Mouse (Mus musculus) forebrain, embryonic 14.5 days (tissue): ENCODE measurements at regions not wholly inside any gene's neighbourhood (a gene's known extent, or its start where the extent isn't known, plus 50 kb on each side); places are given as distances from the start of the nearest gene placed in this dataset.

Source experiments
- ATAC-seq: fragments of 200-750 bp; cut with Nextera tagmentation; 2 replicates; pipeline ENCODE4 v1.8.0; 2017; ENCODE audit warnings: mild to moderate bottlenecking, moderate library complexity
- DNase-seq: peaks from one replicate; pipeline ENCODE4 v3.0.0-alpha.2; 2015; ENCODE audit warnings: low spot score
- H3K27ac ChIP-seq: fragments of 300-500 bp; sonication (generic); 2 replicates; pipeline ENCODE4 v1.5.1; 2014; ENCODE audit warnings: low read depth, mild to moderate bottlenecking, control low read depth, low read length, moderate library complexity
- H3K27me3 ChIP-seq: fragments of 300-500 bp; sonication (generic); replicated peaks from 2 replicates; pipeline ENCODE4 v1.6.1; 2014; ENCODE audit warnings: low read length, control low read depth, mixed read lengths; ENCODE audit not compliant: control insufficient read depth, insufficient read depth
- H3K36me3 ChIP-seq: fragments of 300-500 bp; sonication (generic); 2 replicates; pipeline ENCODE4 v1.6.1; 2014; ENCODE audit warnings: low read length, control low read depth; ENCODE audit not compliant: control insufficient read depth, insufficient read depth
- H3K4me1 ChIP-seq: fragments of 300-500 bp; sonication (generic); 2 replicates; pipeline ENCODE4 v1.6.1; 2014; ENCODE audit warnings: antibody characterized with exemption, low read length, control low read depth; ENCODE audit not compliant: control insufficient read depth, insufficient read depth
- H3K4me2 ChIP-seq: fragments of 300-500 bp; sonication (generic); 2 replicates; pipeline ENCODE4 v1.6.1; 2014; ENCODE audit warnings: mild to moderate bottlenecking, control low read depth, low read length
- H3K4me3 ChIP-seq: fragments of 300-500 bp; sonication (generic); 2 replicates; pipeline ENCODE4 v1.5.1; 2014; ENCODE audit warnings: low read depth, low read length, control low read depth
- H3K9ac ChIP-seq: fragments of 300-500 bp; sonication (generic); 2 replicates; pipeline ENCODE4 v1.6.1; 2014; ENCODE audit warnings: mild to moderate bottlenecking, low read length, control low read depth, moderate library complexity
- H3K9me3 ChIP-seq: fragments of 300-500 bp; sonication (generic); replicated peaks from 2 replicates; pipeline ENCODE4 v1.6.1; 2016; ENCODE audit warnings: low read length, control low read depth, mixed read lengths; ENCODE audit not compliant: control insufficient read depth
- WGBS: fragments of 180-500 bp; shearing (Covaris S2); extraction: QIAGEN DNeasy Blood & Tissue Kit; methylation state at CpG from one replicate; pipeline ENCODE4 v1.1.7; 2014; 5-methylcytosine and 5-hydroxymethylcytosine counted together

DNA sequence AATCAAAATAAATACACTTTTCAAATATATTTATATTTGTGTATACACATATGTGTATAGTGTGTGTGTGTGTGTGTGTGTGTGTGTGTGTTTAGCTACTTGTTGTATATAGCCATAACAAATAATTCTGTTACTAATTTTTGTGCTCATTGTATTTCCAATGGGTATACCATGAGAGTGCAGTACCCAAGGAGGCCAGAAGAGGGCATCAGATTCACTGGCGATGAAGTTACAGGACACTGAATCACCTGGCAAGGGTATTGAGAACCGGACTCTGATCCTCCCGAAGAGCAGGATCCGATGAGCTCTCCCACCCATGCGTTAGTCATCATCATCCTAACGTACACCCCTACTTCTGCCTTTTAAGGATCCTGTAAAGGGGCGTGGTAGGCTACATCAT lies 249.3 kb upstream of the Rpl38 start:
- 82% methylated on average over 7 of the region's 7 CpGs for WGBS
- no peak overlapping the region for H3K4me2 ChIP-seq
- H3K27ac ChIP-seq = no peak overlapping the region
- ATAC-seq (no peak), DNase-seq (no peak)
- no peaks in the 10 kb centered on the region for H3K4me1 ChIP-seq
- no peaks in the 10 kb centered on the region for H3K36me3 ChIP-seq
- H3K4me3 ChIP-seq = no peak overlapping the region
- no peaks in the 10 kb centered on the region for H3K27me3 ChIP-seq
- no peak overlapping the region for H3K9ac ChIP-seq
- no peaks in the 10 kb centered on the region for H3K9me3 ChIP-seq

DNA sequence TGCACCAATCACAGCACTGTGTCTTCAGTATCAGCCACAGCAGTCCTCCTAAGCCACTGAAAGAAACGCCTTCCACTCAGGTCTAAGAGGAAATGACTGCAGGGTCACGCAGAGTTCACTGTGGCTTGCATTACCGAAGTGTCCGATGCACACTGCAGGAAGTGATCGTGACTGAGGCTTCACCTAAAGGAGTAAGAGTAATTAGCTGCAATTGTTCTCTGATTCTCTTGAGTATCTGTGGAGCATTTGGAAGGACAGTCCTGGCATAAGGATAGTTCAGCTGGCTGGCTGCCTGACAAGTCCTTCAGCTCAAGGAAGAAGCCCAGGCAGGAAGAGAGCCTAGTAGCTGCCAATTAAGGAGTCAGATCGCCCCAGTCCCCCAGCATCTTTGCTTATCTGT lies 252.2 kb upstream of the Rpl38 start:
- ATAC-seq (no peak), DNase-seq (no peak)
- no peaks in the 10 kb centered on the region for H3K27me3 ChIP-seq
- H3K27ac ChIP-seq = no peak overlapping the region
- H3K36me3 ChIP-seq = no peaks in the 10 kb centered on the region
- no peaks in the 10 kb centered on the region for H3K9me3 ChIP-seq
- H3K4me1 ChIP-seq = no peaks in the 10 kb centered on the region
- no peak overlapping the region for H3K4me2 ChIP-seq
- no peak overlapping the region for H3K9ac ChIP-seq
- 72% methylated on average over 6 of the region's 6 CpGs for WGBS
- no peak overlapping the region for H3K4me3 ChIP-seq

DNA sequence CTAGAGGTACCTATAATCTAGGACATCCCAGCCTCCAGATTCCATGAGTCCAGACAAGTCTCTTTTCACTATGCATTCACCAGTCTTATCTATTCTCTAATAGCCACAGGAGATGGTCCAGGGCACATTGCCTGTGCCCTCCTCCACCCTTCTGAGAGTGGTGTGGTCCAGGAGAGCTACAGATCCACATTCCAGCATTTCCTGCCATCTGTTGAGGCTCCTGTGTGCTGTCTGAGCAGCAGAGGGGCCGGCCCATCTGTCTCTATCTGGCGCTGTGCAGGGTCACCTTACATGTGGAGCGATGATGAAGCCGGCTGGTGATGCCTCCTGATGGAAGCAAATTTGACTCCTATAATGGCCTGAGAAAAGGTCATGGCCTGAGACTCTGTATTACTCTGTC lies 263.9 kb upstream of the Rpl38 start:
- Histone ChIP-seq H3K27ac (no peak overlapping the region), H3K9me3 (no peaks in the 10 kb centered on the region), H3K4me2 (no peak overlapping the region), H3K36me3 (no peaks in the 10 kb centered on the region), H3K27me3 (no peaks in the 10 kb centered on the region), H3K4me3 (no peak overlapping the region), H3K4me1 (peaks cover 7% of the 10 kb centered on the region), H3K9ac (no peak overlapping the region)
- 79% methylated on average over 4 of the region's 4 CpGs for WGBS
- DNase-seq (no peak), ATAC-seq (no peak)

DNA sequence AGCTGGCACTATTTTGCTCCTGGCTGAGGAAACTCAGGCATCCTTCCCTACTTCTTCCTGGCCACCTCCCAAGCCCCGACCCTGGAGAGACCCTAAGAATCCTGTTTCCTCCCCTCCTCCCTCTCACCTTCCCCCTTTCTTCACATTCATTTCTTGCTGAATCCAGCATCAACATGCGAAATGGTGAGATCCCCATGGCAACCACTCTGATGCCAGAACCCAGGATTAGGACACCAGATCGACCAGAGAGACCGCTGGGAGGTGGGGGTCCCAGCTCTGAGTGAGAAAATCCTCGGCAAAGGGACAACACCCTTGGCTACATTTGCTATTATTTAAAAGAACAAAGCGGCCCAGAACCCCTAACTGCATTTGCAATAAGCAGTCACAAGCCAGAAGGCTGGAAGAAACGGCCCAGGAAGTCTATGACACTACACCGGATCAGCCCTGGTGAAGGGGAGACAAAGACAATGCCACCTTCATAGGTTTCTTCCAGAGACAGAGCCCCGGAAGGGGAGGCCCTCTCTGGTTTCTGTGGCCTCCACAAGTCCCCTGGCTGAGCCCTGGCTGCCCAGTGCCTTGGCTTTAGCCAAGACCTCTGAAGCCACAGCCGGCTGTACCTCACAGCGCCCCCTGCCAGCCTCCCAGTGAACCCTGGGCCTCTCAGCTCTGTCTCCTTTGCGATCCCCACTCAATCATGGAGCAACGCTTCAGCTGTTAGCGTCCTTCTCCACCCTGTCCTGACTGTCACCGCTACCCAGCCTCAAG lies 265.6 kb upstream of the Rpl38 start:
- peak; percentile 76 for DNase-seq
- H3K27ac ChIP-seq = peak overlapping the region; percentile 30; the same call in 1 of the 2 replicates
- no peak overlapping the region for H3K4me3 ChIP-seq
- no peaks in the 10 kb centered on the region for H3K9me3 ChIP-seq
- ATAC-seq = peak; percentile 72
- H3K36me3 ChIP-seq = no peaks in the 10 kb centered on the region
- 19% methylated on average over 15 of the region's 15 CpGs for WGBS
- peaks cover 7% of the 10 kb centered on the region for H3K4me1 ChIP-seq
- no peak overlapping the region for H3K4me2 ChIP-seq
- no peaks in the 10 kb centered on the region for H3K27me3 ChIP-seq
- H3K9ac ChIP-seq = no peak overlapping the region

DNA sequence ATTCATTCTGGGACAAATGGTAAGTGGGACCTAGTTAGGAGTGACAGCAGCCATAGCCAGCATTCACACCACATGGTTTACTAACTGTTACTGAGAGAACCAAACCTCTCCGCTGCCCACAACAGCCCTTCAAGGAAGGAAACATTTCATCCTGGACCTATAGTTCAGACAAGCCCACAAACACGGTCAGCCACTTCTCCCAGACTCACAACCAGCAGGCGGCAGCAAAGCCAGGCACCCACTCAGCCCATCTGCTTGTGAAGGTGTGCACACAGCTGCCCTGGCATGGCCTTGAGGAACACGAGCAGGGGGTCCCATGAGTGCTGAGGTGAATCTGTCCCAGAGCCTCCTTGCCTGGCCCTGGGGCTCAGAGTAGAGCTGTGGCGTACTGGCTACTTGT lies 267.6 kb upstream of the Rpl38 start:
- Histone ChIP-seq H3K27me3 (no peaks in the 10 kb centered on the region), H3K4me2 (no peak overlapping the region), H3K27ac (no peak overlapping the region), H3K4me3 (no peak overlapping the region), H3K4me1 (peaks cover 7% of the 10 kb centered on the region), H3K9me3 (no peaks in the 10 kb centered on the region), H3K9ac (no peak overlapping the region), H3K36me3 (no peaks in the 10 kb centered on the region)
- ATAC-seq (no peak), DNase-seq (no peak)
- WGBS = 80% methylated on average over 5 of the region's 5 CpGs

DNA sequence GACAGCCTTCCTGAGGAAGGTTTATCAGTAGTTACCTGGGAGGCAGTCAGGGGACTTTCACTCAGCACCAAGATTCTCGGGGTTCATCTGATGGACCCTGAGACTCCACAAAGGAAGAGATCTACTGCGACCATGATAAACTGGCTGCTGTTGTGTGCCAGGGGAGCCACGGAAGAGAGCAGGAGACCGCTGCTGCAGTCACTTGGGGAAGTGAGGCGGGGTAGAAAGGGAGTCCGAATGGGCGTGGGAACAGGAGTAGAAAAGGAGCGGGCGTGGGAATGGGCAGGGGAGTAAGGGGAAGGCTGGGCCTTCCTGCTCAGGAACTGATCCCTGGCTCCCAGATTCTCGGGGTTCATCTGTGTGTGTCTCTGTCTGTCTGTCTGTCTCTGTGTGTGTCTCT lies 276.2 kb upstream of the Rpl38 start:
- DNase-seq (no peak), ATAC-seq (no peak)
- no peaks in the 10 kb centered on the region for H3K4me1 ChIP-seq
- no peak overlapping the region for H3K4me2 ChIP-seq
- WGBS = 72% methylated on average over 10 of the region's 10 CpGs
- no peak overlapping the region for H3K9ac ChIP-seq
- H3K4me3 ChIP-seq = no peak overlapping the region
- H3K9me3 ChIP-seq = no peaks in the 10 kb centered on the region
- H3K36me3 ChIP-seq = no peaks in the 10 kb centered on the region
- no peak overlapping the region for H3K27ac ChIP-seq
- H3K27me3 ChIP-seq = no peaks in the 10 kb centered on the region

DNA sequence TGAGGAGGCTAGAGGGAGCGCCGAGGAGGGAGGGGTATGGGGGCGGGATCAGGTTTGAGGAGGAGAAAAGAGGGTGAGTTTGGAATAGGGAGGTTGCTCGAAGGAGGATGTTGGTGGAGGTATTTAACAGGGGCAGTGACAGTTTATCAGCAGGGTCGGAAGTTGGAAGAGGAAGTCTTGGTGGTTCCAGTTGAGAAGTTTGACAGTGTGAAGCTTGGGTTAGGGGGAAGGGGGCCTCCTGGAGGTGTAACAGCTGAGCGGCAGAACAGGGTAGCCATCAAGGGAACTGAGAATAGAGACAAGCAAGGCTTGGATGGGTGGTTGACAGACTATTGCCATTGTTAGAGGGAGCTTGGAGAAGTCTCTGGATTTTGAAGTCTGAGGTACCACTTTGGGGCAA lies 276.8 kb upstream of the Rpl38 start:
- no peaks in the 10 kb centered on the region for H3K9me3 ChIP-seq
- H3K36me3 ChIP-seq = no peaks in the 10 kb centered on the region
- no peak overlapping the region for H3K27ac ChIP-seq
- H3K4me2 ChIP-seq = no peak overlapping the region
- H3K4me1 ChIP-seq = no peaks in the 10 kb centered on the region
- no peak overlapping the region for H3K4me3 ChIP-seq
- no peak for ATAC-seq
- H3K27me3 ChIP-seq = no peaks in the 10 kb centered on the region
- DNase-seq = no peak
- no peak overlapping the region for H3K9ac ChIP-seq
- 79% methylated on average over 6 of the region's 6 CpGs for WGBS

DNA sequence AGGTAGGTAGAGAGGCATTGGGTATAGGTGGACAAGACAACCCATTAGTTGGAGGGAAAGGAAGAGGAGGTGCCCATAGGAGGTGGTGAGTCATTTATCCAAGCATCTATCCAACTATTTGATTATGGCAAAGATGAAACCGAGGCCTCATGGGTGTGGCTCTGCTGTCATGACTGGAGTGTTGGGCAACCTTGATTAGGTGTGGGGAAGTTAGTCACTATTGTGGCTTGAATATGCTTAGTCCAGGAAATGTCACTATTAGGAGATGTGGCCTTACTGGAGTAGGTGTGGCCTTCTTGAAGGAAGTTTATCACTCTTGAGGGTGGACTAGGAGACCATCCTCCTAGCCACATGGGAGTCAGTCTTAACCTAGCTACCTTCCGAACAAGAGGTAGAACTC lies 281.2 kb upstream of the Rpl38 start:
- ATAC-seq (no peak), DNase-seq (no peak)
- no peak overlapping the region for H3K4me2 ChIP-seq
- no peaks in the 10 kb centered on the region for H3K36me3 ChIP-seq
- no peaks in the 10 kb centered on the region for H3K27me3 ChIP-seq
- H3K9ac ChIP-seq = no peak overlapping the region
- H3K4me1 ChIP-seq = no peaks in the 10 kb centered on the region
- no peak overlapping the region for H3K27ac ChIP-seq
- H3K4me3 ChIP-seq = no peak overlapping the region
- WGBS = 98% methylated on average over 2 of the region's 2 CpGs
- no peaks in the 10 kb centered on the region for H3K9me3 ChIP-seq

DNA sequence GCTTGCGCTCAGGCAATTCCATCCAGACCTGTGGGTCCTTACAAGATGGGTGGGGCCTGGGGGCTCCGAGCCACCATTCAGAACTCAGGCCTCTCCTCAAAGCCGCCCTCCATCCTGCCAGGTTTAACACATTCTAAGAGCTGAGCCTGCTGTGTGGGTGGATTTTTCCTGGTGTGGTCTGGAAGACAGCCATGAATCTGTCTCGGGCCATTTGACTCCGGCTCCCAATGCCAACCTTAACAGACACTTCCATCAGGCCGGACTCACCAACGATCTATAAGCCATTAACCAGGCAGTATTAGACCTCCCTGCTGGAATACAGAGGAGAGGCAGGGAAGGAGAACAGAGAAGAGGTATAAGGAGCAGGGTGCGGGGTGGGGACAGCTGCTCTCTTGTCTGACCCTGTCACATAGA lies 288.9 kb upstream of the Rpl38 start:
- Histone ChIP-seq H3K27me3 (no peaks in the 10 kb centered on the region), H3K9me3 (no peaks in the 10 kb centered on the region), H3K4me3 (no peak overlapping the region), H3K4me1 (peaks cover 13% of the 10 kb centered on the region), H3K4me2 (no peak overlapping the region), H3K36me3 (no peaks in the 10 kb centered on the region), H3K27ac (no peak overlapping the region), H3K9ac (no peak overlapping the region)
- WGBS = 62% methylated on average over 8 of the region's 8 CpGs
- ATAC-seq (no peak), DNase-seq (no peak)
